Mouse (Mus musculus) kidney, postnatal 36 days (tissue): ENCODE data around the gene Mvb12a.

ENCODE experiments used
- DNase-seq, 2 experiments: peaks; one replicate each; pipeline ENCODE4 v3.0.0; 2021 to 2022; ENCODE audit warnings: mixed read lengths in 2 of 2

Gene Mvb12a

GRCm38 (mm10) chr8:71527162-71527870 lies 15.4 kb upstream of the Mvb12a start:
- no peak for DNase-seq

DNA sequence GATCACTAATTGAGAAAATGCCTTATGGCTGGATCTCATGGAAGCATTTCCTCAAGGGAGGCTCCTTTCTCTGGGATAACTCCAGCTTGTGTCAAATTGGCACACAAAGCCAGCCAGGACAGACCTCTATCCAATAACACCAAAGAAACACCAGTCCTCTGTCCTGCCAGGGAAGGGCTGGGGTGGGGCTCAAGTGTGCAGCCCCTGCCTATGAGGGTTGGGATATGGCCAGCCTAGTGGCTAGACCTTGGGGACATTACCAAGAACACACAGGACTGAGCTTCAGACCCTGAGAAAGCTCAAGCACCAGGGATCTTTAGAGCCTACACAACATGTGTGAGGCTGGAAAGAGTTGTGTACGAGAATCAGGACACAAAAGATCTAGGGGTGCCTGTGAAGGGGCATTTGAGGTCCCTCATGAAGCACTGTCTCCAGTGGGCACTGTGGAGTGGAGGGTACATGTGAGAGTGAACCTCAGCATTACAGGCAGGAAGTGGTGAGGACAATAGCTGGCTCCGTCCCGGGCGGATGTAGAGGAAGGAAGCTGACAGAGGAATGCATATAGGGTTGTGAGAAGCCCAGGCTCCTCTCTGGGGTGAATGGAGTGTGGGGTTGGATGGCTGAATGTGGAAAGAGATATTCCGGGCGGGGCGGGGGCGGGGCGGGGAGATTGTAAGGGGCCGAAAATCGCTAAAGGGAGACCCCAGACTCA lies 14.2 kb upstream of the Mvb12a start:
- DNase-seq: peak; percentile 53 to 62

DNA sequence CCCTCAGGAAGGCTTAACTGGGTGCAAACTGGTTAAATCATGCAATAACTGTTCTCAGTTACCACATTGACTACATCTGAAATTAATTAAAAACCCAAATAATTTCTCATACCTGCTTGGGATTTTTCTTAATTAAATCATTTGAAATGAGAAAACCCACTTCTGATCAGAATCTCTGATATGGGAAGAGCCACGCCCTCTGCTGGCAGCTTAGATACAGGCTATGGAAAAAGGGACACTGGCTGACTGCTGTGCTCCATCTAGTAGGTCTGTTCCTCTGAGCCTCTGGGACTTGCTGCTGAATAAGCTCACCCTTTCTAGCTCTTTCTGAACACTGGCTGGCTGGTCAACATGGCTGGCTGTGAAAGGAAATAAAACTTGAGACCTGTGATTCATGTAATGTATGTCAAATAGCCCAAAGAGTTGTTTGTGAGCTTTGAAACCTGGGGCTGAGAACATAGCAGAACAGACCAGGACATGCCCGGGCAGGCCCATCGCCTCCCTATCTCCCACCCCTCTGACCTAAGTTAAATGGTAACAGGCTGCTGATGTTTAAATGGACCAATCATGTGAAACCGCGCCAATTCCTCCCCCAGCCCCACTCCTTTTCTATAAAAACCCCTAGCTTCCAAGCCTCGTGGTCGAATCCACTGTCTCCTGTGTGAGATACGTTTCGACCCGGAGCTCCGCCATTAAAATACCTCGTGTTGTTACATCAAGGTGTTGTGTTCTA lies 11.8 kb upstream of the Mvb12a start:
- peak; percentile 43 to 70 for DNase-seq

- DNase-seq: no peak
These were observed 8.4 kb upstream of the Mvb12a start for GRCm38 (mm10) chr8:71534263-71534810.

GRCm38 (mm10) chr8:71535663-71536062 lies 7.1 kb upstream of the Mvb12a start:
- no peak for DNase-seq

DNA sequence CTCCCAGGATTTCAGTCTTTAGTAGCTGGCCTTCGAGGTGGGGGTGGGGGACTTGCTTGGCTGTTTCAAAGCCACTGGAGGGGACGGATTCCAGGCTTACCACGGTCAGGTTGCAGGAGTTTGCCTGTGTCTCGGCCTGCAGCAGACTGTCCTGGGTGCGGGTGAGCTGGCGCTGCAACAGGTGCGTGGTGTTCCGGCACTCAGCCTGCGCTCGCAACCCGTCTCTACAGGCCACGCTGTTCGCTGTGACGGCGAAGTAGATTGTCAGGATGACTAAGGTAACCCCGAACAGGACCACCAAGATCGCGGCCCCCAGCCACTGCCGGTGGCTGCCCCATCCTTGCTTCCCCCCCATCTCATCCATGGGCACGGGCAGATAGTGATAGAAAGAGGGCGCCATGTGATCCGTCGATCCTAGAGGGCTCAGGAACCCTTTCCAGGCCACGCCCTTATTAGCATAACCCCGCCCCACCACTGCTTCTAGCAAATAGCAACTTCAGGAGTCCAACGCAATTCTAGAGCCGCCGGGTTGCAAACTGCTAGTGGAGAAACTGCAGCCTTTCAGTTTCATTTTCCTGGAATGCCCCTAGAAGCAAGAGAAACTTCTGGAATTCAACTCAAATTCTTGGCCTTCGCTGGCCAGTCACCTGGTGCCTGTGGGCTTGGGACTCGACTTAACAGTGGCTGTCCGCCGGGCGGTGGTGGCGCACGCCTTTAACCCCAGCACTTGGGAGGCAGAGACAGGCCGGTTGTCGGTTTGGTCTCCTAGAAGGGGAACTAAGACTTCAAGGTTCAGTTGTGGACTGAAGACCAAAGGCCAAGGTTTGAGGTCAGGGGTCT lies 5.5 kb upstream of the Mvb12a start, which contains the start of gene Bst2:
Gene Bst2 (minus strand): TSS at position 429 of the 840 bp plus-strand sequence.
- peak; percentile 96 for DNase-seq

DNA sequence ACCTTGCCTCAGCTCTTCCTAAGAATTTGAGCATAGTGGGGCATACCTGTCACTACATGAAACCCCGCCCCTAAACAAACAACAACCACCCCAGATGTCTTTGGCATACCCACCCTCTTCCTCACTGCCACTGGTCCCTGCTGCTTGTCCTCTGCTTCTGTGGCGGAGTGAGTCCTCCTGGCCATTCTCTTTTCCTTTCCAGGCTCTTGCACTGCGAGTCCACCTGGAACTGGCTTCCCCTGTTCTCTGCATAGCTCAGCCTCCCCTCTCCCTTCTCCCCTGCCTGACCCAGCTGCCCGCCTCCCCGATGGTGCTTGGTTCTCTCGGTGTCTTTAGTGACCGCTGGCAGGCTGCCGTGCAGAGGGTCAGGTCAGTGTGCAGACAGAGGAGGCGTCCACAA lies 1.0 kb downstream of the Mvb12a start:
- DNase-seq: no peak

DNA sequence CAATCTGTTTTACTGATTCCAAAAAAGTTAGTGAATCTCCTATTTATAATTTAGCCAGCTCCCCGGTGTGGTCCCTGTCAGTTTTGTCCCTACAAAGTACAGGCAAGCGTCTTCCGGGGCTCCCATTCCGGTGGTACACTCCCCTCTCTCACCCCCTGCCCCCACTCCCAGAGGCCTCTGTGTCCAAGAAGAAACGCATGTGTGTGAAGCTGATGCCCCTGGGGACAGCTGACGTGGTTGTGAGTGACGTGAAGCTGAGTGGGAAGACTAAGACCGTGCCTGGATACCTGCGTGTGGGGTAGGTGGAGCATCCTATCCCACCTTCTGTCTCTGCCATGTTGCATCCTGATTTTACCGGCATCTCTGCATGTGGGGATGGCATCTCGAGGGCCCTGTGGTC lies 2.3 kb downstream of the Mvb12a start:
- no peak for DNase-seq

- no peak for DNase-seq
These were observed 4.9 kb downstream of the Mvb12a start for GRCm38 (mm10) chr8:71547590-71547989.

DNA sequence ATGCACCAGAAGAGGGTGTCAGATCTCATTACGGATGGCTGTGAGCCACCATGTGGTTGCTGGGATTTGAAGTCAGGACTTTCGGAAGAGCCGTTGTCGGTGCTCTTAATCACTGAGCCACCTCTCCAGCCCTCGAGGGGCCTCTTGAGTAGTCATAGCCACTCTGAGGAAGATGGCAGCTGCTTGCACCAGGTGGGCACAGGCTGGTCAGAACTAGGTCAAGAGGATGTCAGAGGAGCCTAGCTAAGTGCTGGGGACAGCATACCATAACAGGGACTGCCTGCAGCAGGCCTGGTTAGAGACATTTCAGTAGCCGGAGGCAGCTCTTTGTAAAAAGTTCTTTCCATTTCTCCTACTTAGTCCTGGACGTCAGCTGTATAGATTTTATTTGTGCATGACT lies 8.0 kb downstream of the Mvb12a start:
- DNase-seq: no peak

DNA sequence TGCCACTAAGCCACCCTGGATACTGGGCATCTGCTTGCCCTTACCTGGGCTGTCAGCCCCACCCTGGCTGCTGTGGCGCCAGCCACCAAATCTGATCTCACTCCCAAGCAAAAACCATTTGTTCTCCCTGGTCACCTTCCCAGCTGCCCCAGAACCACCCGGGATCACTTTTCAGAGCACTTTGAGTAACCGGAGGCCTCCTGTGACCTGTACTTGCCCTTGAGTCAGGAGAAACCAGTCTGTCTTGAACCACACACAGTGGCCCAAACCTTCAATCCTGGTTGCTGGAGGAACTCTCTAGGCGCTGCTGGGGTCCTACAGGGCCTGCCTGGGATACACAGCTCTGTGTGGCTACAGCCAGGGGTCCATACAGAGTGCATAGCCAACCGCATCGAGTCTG lies 10.0 kb downstream of the Mvb12a start:
- no peak for DNase-seq

DNA sequence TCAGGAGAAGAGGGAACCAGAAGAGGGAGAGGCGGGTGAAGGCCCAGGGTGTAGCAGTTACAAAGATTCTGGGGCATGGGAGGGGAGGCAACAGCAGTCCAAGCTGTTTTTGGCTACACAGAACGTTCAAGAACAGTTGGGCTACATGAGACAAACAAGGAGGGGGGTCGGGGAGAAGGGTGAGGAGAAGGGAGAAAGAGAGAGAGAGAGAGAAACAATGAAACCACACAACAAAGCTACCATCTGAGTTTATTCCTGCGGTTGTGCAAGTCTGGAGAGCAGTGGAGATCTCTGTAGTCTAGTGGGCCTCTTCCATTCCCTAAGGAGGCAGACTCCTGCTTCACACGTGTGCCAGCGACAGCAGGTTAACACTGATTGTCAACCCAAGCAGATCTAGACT lies 11.3 kb downstream of the Mvb12a start:
- DNase-seq: no peak

DNA sequence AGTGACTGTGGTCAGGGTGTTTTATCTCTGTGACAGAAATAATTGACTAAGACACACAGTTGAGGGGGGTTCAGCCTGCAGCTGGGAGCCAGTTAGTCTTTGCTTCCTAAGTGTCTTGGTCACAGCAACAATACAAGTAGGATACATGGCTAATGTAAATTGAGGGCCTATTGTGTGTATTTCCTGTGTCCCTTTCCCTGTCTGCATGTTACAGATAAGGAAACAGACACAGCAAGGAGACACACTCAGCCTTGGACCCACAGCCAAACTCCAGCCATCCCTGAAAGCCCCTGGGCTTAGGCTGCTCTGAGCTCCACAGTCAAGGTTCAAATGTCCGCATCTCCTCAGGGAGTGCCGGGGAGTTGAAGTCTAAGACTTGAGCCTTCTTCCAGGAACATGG lies 11.9 kb downstream of the Mvb12a start:
- no peak for DNase-seq

DNA sequence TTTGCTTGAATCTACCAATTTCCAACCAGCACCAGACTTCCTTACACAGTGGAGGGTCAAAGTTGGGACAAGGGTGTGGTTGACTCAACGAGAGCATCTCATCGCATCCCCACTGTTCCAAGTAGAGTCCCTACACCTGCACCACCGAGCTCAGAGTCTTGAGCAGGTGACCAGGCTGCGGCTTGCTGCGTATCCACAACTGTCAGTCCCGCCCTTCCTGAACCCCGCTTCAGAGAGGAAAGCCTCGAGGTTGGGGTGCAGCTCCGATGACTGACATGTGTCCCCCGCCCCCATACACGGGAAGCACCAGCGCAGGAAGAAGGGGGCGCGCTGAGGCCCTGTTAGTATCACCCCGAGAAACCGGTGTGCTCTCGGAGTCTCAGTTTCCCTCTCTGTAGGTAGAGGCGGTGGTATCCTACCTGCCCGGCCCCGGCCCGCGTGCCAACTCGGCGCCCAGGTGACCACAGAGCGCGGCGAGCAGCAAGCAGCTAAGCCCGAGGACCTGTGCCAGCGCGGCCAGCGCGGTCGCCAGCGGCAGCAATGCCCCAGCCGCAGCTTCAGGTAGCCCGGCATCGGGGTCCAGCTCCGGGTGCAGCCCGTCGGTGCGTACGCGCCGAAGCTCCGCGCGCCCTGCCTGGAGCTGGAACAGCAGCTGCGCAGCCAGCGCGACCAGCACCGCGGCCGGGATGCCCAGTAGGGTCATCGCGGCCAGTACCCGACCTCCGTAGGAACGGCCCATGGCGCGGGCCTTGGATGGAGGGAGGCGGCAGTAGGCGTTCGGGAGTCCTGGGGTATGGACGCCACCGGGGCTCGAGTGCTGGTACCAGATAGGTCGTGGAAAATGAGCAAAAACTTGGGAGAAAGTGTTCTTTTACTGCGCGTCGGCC lies 15.6 kb downstream of the Mvb12a start, which contains the start of gene Tmem221:
Gene Tmem221 (minus strand): TSS at position 801 of the 887 bp plus-strand sequence.
- DNase-seq: no peak

GRCm38 (mm10) chr8:71558958-71559690 lies 16.4 kb downstream of the Mvb12a start:
- peak; percentile 88 to 90 for DNase-seq

- DNase-seq: no peak
These were observed 17.3 kb downstream of the Mvb12a start for GRCm38 (mm10) chr8:71560071-71560470.

GRCm38 (mm10) chr8:71560765-71561164 lies 18.0 kb downstream of the Mvb12a start:
- DNase-seq: no peak

- peak; percentile 57 to 82 for DNase-seq
These were observed 18.7 kb downstream of the Mvb12a start for GRCm38 (mm10) chr8:71561401-71561800.

DNA sequence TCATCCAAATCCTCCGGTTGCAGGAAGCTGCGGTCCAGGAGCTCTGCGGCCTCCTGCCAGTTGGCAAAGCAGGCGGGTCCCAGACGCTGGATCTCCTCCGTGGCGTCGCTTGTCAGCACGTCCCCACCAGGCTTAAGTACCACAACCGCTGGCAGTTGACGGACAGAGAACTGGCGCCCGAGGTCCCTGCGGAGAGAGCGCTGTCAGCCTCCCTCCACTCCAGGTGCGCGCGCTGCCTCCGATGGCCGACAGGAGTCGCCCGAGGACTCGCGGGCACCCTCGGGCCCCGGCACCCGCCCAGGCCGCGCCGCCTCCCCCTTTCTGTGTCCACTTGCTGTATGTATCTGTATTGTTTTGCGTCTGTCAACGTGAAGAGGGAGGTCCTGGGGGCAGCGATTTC lies 20.0 kb downstream of the Mvb12a start:
- DNase-seq: peak; percentile 80 to 94

- DNase-seq: no peak
These were observed 21.3 kb downstream of the Mvb12a start for GRCm38 (mm10) chr8:71563992-71564391.

DNA sequence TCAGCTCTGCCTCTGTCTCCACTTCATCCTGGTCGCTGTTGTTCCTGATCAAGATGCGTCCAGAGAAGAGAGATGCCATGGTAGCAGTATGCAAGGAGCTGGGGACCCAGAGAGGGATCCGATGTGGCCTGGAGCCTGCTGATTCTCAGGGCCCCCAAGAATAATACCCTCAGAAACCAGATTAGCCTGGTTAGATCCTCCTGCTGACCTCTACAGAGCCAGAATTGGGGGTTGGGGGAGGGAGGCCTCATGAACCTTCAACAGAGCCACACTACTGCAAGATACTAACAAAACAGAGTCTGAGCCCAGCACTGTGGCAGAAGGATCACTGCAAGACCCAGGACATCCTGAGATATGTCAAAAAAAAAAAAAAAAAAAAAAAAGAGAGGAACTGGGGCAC lies 23.8 kb downstream of the Mvb12a start, which contains the start of gene Nxnl1:
Gene Nxnl1 (minus strand): TSS at position 101 of the 400 bp plus-strand sequence.
- no peak for DNase-seq
